In genomic region chr11:86807505-86807989, GRCm38 (mm10) we compare ENCODE assay signal across 8 mouse cellular contexts. TPM values are rescaled to one million over a fixed set of nuclear protein-coding genes. Genes with fewer than 3 reads are reported as not detected.
A peak's percentile ranks its signal among the peaks of the same experiment; 100 is the strongest.
DNase-seq lines count a peak whose midpoint lies in the region; ATAC-seq and TF ChIP-seq lines count a peak whose summit lies in the region.

TSS of gene Dhx40 (minus strand) at chr11:86807746.

- H3K4me3 ChIP-seq in forebrain, embryonic 10.5 days = peak within 1 kb of the TSS; percentile 70
- H3K4me3 ChIP-seq in heart, embryonic 15.5 days = peak within 1 kb of the TSS; percentile 67
- H3K4me3 ChIP-seq in liver, embryonic 14.5 days (ENCODE audit: insufficient read depth in 1 of 2, low read depth in 2 of 2, low read length in 2 of 2) = peak within 1 kb of the TSS; percentile 75 to 93
- H3K4me3 ChIP-seq in neural tube, embryonic 11.5 days (ENCODE audit: low read depth, low read length) = peak within 1 kb of the TSS; percentile 96
- H3K4me3 ChIP-seq in stomach, postnatal 0 days (ENCODE audit: low read depth, low read length) = peak within 1 kb of the TSS; percentile 90

- peak; percentile 72 for DNase-seq in c-Kit-negative CD71-positive TER-119-positive erythroid progenitor cells, embryonic 14.5 days (ENCODE audit: low read depth, low spot score)
- DNase-seq in forebrain, embryonic 10.5 days (ENCODE audit: extremely low spot score, low spot score) = peak; percentile 90
- peak; percentile 95 to 97 for DNase-seq in kidney, postnatal 25 days
- DNase-seq in liver, embryonic 14.5 days (ENCODE audit: low read depth in 3 of 3, low spot score in 3 of 3) = peak; percentile 73 to 80 (median 74)
- peak; percentile 91 for DNase-seq in neural tube, embryonic 11.5 days (ENCODE audit: low spot score)
- DNase-seq in stomach, postnatal 0 days (ENCODE audit: low spot score) = peak; percentile 95

- TF ChIP-seq CTCF in liver, embryonic 14.5 days (IDR thresholded peaks at IDR 0.05; ENCODE audit: low read depth) = no peak
- TF ChIP-seq CTCF in stomach, postnatal 0 days (IDR thresholded peaks at IDR 0.05; ENCODE audit: low read depth) = 0 out of 2 replicates have a peak, but pooled peaks have one; percentile 6

- no peak; the same call in 1 of the 2 replicates for TF ChIP-seq EP300 in liver, embryonic 14.5 days (IDR thresholded peaks at IDR 0.05; ENCODE audit: low read depth)
- no peak for TF ChIP-seq EP300 in stomach, postnatal 0 days (optimal IDR thresholded peaks at IDR 0.05)

- no peaks in the 10 kb centered on the region for H3K9me3 ChIP-seq in forebrain, embryonic 10.5 days
- no peaks in the 10 kb centered on the region for H3K9me3 ChIP-seq in heart, embryonic 15.5 days (replicated peaks)
- H3K9me3 ChIP-seq in liver, embryonic 14.5 days (ENCODE audit: control insufficient read depth, low read length) = no peaks in the 10 kb centered on the region
- no peaks in the 10 kb centered on the region for H3K9me3 ChIP-seq in neural tube, embryonic 11.5 days (ENCODE audit: control insufficient read depth, low read length)
- no peaks in the 10 kb centered on the region for H3K9me3 ChIP-seq in stomach, postnatal 0 days (ENCODE audit: control insufficient read depth, low read length)

- H3K27me3 ChIP-seq in forebrain, embryonic 10.5 days (ENCODE audit: poor library complexity, severe bottlenecking) = peaks cover 5% of the 10 kb centered on the region
- H3K27me3 ChIP-seq in heart, embryonic 15.5 days = no peaks in the 10 kb centered on the region
- no peaks in the 10 kb centered on the region; the same call in 1 of the 2 replicates for H3K27me3 ChIP-seq in liver, embryonic 14.5 days (ENCODE audit: control insufficient read depth, insufficient read depth, low read length)
- H3K27me3 ChIP-seq in neural tube, embryonic 11.5 days (ENCODE audit: control insufficient read depth, insufficient read depth, low read length) = no peaks in the 10 kb centered on the region
- no peaks in the 10 kb centered on the region for H3K27me3 ChIP-seq in stomach, postnatal 0 days (ENCODE audit: control insufficient read depth, insufficient read depth, low read length)

- peak; percentile 89 for ATAC-seq in CD4-positive, CD25-positive, alpha-beta regulatory T cell, adult 4 months
- ATAC-seq in heart, embryonic 15.5 days (replicated peaks; ENCODE audit: insufficient number of reproducible peaks, insufficient read depth, low FRiP score, low read depth) = peak; percentile 96
- peak; percentile 96 for ATAC-seq in liver, embryonic 14.5 days (ENCODE audit: insufficient read depth)
- peak; percentile 77 for ATAC-seq in neural tube, embryonic 11.5 days (ENCODE audit: insufficient read depth, low FRiP score, low TSS enrichment)
- ATAC-seq in stomach, postnatal 0 days (ENCODE audit: low FRiP score, low TSS enrichment) = peak; percentile 96

- 6% methylated on average over 40 of the region's 40 CpGs for WGBS in forebrain, embryonic 10.5 days
- 5% methylated on average over 40 of the region's 40 CpGs for WGBS in heart, embryonic 15.5 days
- WGBS in liver, embryonic 14.5 days (ENCODE audit: insufficient replicate concordance) = 6% methylated on average over 38 of the region's 40 CpGs
- WGBS in neural tube, embryonic 11.5 days = 5% methylated on average over 38 of the region's 40 CpGs
- 7% methylated on average over 36 of the region's 40 CpGs for whole genome bisulfite sequencing in stomach, postnatal 0 days

- peak within 1 kb of the TSS; percentile 89 for H3K27ac ChIP-seq in forebrain, embryonic 10.5 days
- peak within 1 kb of the TSS; percentile 53 for H3K27ac ChIP-seq in heart, embryonic 15.5 days
- peak within 1 kb of the TSS; percentile 56 for H3K27ac ChIP-seq in liver, embryonic 14.5 days
- H3K27ac ChIP-seq in neural tube, embryonic 11.5 days (ENCODE audit: low read depth, low read length) = peak within 1 kb of the TSS; percentile 72
- H3K27ac ChIP-seq in stomach, postnatal 0 days (replicated peaks) = peak within 1 kb of the TSS; percentile 81

- H3K36me3 ChIP-seq in forebrain, embryonic 10.5 days (replicated peaks) = peaks cover 37% of the 10 kb centered on the region
- H3K36me3 ChIP-seq in heart, embryonic 15.5 days = peaks cover 24% of the 10 kb centered on the region
- peaks cover 3% of the 10 kb centered on the region for H3K36me3 ChIP-seq in liver, embryonic 14.5 days (replicated peaks; ENCODE audit: control insufficient read depth, insufficient read depth, low read depth)
- H3K36me3 ChIP-seq in neural tube, embryonic 11.5 days (ENCODE audit: control insufficient read depth, insufficient read depth, low read length) = no peaks in the 10 kb centered on the region
- no peaks in the 10 kb centered on the region for H3K36me3 ChIP-seq in stomach, postnatal 0 days (ENCODE audit: control insufficient read depth, insufficient read depth, low read length)

- H3K4me1 ChIP-seq in forebrain, embryonic 10.5 days = peaks cover 12% of the 10 kb centered on the region
- peaks cover 10% of the 10 kb centered on the region for H3K4me1 ChIP-seq in heart, embryonic 15.5 days (replicated peaks)
- peaks cover 9% of the 10 kb centered on the region in 2 experiments for H3K4me1 ChIP-seq in liver, embryonic 14.5 days (replicated peaks; ENCODE audit: control insufficient read depth in 2 of 2, insufficient read depth in 2 of 2, low read length in 1 of 2)
- H3K4me1 ChIP-seq in neural tube, embryonic 11.5 days (ENCODE audit: control insufficient read depth, insufficient read depth, low read length) = no peaks in the 10 kb centered on the region
- no peaks in the 10 kb centered on the region for H3K4me1 ChIP-seq in stomach, postnatal 0 days (replicated peaks; ENCODE audit: control insufficient read depth, insufficient read depth)

- peak within 1 kb of the TSS; percentile 53 for H3K9ac ChIP-seq in heart, embryonic 15.5 days
- peak within 1 kb of the TSS; percentile 69 for H3K9ac ChIP-seq in liver, embryonic 14.5 days (replicated peaks)
- H3K9ac ChIP-seq in neural tube, embryonic 11.5 days (ENCODE audit: low read length) = peak within 1 kb of the TSS; percentile 86
- H3K9ac ChIP-seq in stomach, postnatal 0 days (ENCODE audit: low read length) = peak within 1 kb of the TSS; percentile 79

- H3K4me2 ChIP-seq in heart, embryonic 15.5 days = peak within 1 kb of the TSS; percentile 85
- peak within 1 kb of the TSS; percentile 72 for H3K4me2 ChIP-seq in liver, embryonic 14.5 days (ENCODE audit: low read depth)
- peak within 1 kb of the TSS; percentile 66 for H3K4me2 ChIP-seq in neural tube, embryonic 11.5 days (ENCODE audit: low read depth)
- peak within 1 kb of the TSS; percentile 77 for H3K4me2 ChIP-seq in stomach, postnatal 0 days (replicated peaks; ENCODE audit: low read depth)

RNA-seq across cellular contexts. Expression of gene Dhx40, which starts in this region (rescaled TPM):
- polyA plus RNA-seq in CD4-positive, CD25-positive, alpha-beta regulatory T cell, adult 4 months (2017; shearing (Covaris generic)) = 10 to 100 TPM; 23.6 to 24.4 TPM
- polyA plus RNA-seq in forebrain, embryonic 10.5 days (2016; fragmentation: Nextera tagmentation; extraction: Ambion mirVana) = 39.7 and 41.6 TPM in 2 replicates
- 13.7 and 15.5 TPM in 2 replicates for polyA plus RNA-seq in heart, embryonic 15.5 days (2015; fragmentation: Nextera tagmentation; extraction: Ambion mirVana)
- 2.5 and 3.9 TPM in 2 replicates for polyA plus RNA-seq in liver, embryonic 14.5 days (2012; rRNA removed)
- polyA plus RNA-seq in liver, embryonic 14.5 days (2014; fragmentation: Nextera tagmentation; extraction: Ambion mirVana) = 8.0 and 8.2 TPM in 2 replicates
- polyA plus RNA-seq in neural tube, embryonic 11.5 days (2014; fragmentation: Nextera tagmentation; extraction: Ambion mirVana) = 44.2 and 44.3 TPM in 2 replicates
- polyA plus RNA-seq in stomach, postnatal 0 days (2015; fragmentation: Nextera tagmentation; extraction: Ambion mirVana) = 12.8 and 13.1 TPM in 2 replicates

Comparison
In these comparisons a context has a peak if more than half of its experiments do, and no peak if none do; other contexts are left out.
1. Peak in every context shown above with its lines: DNase-seq, ATAC-seq, H3K4me3 ChIP-seq and H3K27ac ChIP-seq.